9 mouse cellular contexts compared by ENCODE assay signal in the genomic region with DNA sequence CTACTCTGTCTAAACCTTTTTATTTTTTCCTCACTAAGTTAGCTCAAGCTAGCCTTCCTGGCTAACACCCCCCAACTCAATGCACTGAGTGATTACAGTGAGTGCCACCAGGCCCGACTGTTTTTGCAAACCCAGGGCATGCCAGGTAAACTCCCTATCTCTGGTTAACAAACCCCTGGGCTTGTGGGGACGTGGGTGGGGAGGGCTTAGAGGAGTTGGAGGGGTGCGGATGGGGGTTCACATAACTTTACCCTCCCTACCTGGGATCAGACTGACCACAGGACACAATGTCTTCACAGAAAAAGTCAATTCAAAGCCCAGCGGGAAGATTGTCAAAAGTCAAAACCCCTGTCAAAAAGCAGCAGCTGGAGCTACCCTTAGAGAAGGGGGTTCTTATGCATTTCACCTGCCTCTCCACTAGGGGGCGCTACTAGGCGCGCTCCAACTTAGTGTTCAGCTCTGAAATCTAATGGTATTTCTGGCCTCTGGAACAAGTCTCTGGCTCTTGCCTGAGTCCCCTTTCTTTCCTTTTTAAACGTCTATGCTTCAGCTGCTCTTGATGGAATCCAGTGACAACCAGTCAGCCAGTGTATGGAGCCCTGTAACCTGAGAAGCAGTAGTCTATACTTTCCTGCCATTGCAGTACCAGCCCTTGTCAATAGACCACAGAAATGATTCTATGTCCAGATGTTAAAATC. TPM values are rescaled to one million over a fixed set of nuclear protein-coding genes. Genes with fewer than 3 reads are reported as not detected.
DNase-seq lines count a peak whose midpoint lies in the region; ATAC-seq and TF ChIP-seq lines count a peak whose summit lies in the region.
"Had no signal": no experiment of that assay in that cellular context is flagged by ENCODE, and none has a peak within 500 bp of the region (broad histone marks: within the 10 kb centered on the region; RNA-seq: fewer than 3 reads in every experiment).

No protein-coding gene starts in this region.

- no peak for TF ChIP-seq POLR2A in CH12.LX (IDR thresholded peaks at IDR 0.05; ENCODE audit: low read depth, low read length)
- TF ChIP-seq POLR2A in brain, embryonic 14.5 days (IDR thresholded peaks at IDR 0.05; ENCODE audit: borderline replicate concordance, extremely low read depth, insufficient read depth, insufficient read length, poor library complexity, severe bottlenecking): no peak

- H3K4me3 ChIP-seq in CH12.LX (replicated peaks in 1 of 3; ENCODE audit: low read depth in 2 of 3, low read length in 2 of 3, poor library complexity in 1 of 3): no peak overlapping the region

- H3K9ac ChIP-seq in CH12.LX (ENCODE audit: insufficient read depth, low read depth): no peak overlapping the region

- H3K36me3 ChIP-seq in CH12.LX (replicated peaks in 1 of 2; ENCODE audit: control insufficient read depth in 1 of 2, insufficient read depth in 1 of 2, low read length in 1 of 2): peaks cover 15 to 28% of the 10 kb centered on the region in 2 experiments

- TF ChIP-seq RAD21 in CH12.LX (IDR thresholded peaks at IDR 0.05; ENCODE audit: low read depth, low read length): peak; percentile 40

- TF ChIP-seq EP300 in CH12.LX (IDR thresholded peaks at IDR 0.05; ENCODE audit: low read length): no peak

- H3K9me3 ChIP-seq in CH12.LX (replicated peaks; ENCODE audit: low read length): no peaks in the 10 kb centered on the region

- DNase-seq in frontal cortex, postnatal 10 days (ENCODE audit: low spot score in 2 of 2): no peak
- peak; percentile 50 for DNase-seq in CH12.LX (ENCODE audit: extremely low read depth)
- DNase-seq in brain, embryonic 14.5 days (ENCODE audit: low read depth): peak; percentile 55
- DNase-seq in gastrocnemius, postnatal 10 days: peak; percentile 78
- peak; percentile 68 for DNase-seq in kidney, postnatal 14 days
- DNase-seq in lung, postnatal 10 days: peak; percentile 77
- DNase-seq in spleen, postnatal 4 days (ENCODE audit: low spot score in 2 of 2): peak; percentile 40 to 83

- peak; percentile 70; the same call in 1 of the 2 replicates for ATAC-seq in frontal cortex, adult (ENCODE audit: low TSS enrichment)

- no peaks in the 10 kb centered on the region for H3K4me1 ChIP-seq in CH12.LX (ENCODE audit: control insufficient read depth in 1 of 2, insufficient read depth in 2 of 2)

- no peak overlapping the region for H3K27ac ChIP-seq in CH12.LX (ENCODE audit: insufficient read depth, low read depth)

- H3K79me2 ChIP-seq in CH12.LX (replicated peaks; ENCODE audit: control insufficient read depth, extremely low read depth, insufficient read depth, poor library complexity, severe bottlenecking): no peaks in the 10 kb centered on the region

- dilution Hi-C loops in CH12.LX (cut with MboI; ENCODE audit: extremely low pct_ligation_motif_present, extremely low pct_unique_long_range_greater_than_20kb, low sequenced_read_pairs): no loop called here

- in situ Hi-C loops in CH12.LX (cut with MboI; ENCODE audit: low pct_ligation_motif_present, low pct_unique_long_range_greater_than_20kb, low sequenced_read_pairs): no loop called here

- peak; percentile 80 to 95 for TF ChIP-seq CTCF in CH12.LX (conservative IDR thresholded peaks at IDR 0.05 in 1 of 2, IDR thresholded peaks at IDR 0.05 in 1 of 2; ENCODE audit: low read depth in 2 of 2, low read length in 2 of 2)
- peak; percentile 85; the same call in 1 of the 2 replicates for TF ChIP-seq CTCF in brain, embryonic 14.5 days (IDR thresholded peaks at IDR 0.05; ENCODE audit: borderline replicate concordance, extremely low read depth, insufficient read depth, insufficient read length)

- H3K4me2 ChIP-seq in CH12.LX (ENCODE audit: insufficient read depth, low read depth, poor library complexity, severe bottlenecking): no peak overlapping the region

- peaks cover 1% of the 10 kb centered on the region for H3K27me3 ChIP-seq in CH12.LX (replicated peaks)

TF ChIP-seq in CH12.LX, 34 proteins besides CTCF, POLR2A, EP300 and RAD21:
- TF ChIP-seq SMC3 (IDR thresholded peaks at IDR 0.05; ENCODE audit: low read depth, low read length) (peak; percentile 56), USF2 (conservative IDR thresholded peaks at IDR 0.05; ENCODE audit: low read depth, low read length) (no peak)

RNA-seq across cellular contexts. Expression of gene Dbr1, which starts 12.1 kb away (rescaled TPM):
- 33.9 and 44.0 TPM in 2 replicates for total RNA-seq in CH12.LX (2012; rRNA removed)
- total RNA-seq in CH12.LX (2014; rRNA removed): 57.5 and 64.7 TPM in 2 replicates
- 41.4 and 42.7 TPM in 2 replicates for polyA plus RNA-seq in CH12.LX (2012; ENCODE audit: insufficient read length, low read depth)
- 18.0 and 19.6 TPM in 2 replicates for polyA plus RNA-seq in brain, embryonic 14.5 days (2012; rRNA removed)
- total RNA-seq in gastrocnemius, postnatal 10 days (2021): 1 to 10 TPM; 5.6 to 7.1 TPM

RNA-seq across cellular contexts. Expression of gene Armc8, which starts 19.0 kb away (rescaled TPM):
- 9.3 and 11.0 TPM in 2 replicates for total RNA-seq in CH12.LX (2012; rRNA removed)
- total RNA-seq in CH12.LX (2014; rRNA removed): 16.9 and 17.0 TPM in 2 replicates
- polyA plus RNA-seq in CH12.LX (2012; ENCODE audit: insufficient read length, low read depth): 12.6 and 15.3 TPM in 2 replicates
- polyA plus RNA-seq in brain, embryonic 14.5 days (2012; rRNA removed): 54.8 and 57.7 TPM in 2 replicates
- total RNA-seq in gastrocnemius, postnatal 10 days (2021): 10 to 100 TPM; 27.3 to 28.7 TPM

RNA-seq across cellular contexts. Expression of gene A4gnt, which starts 24.6 kb away (rescaled TPM):
- total RNA-seq in CH12.LX (2012; rRNA removed): not detected in 2 replicates
- total RNA-seq in CH12.LX (2014; rRNA removed): not detected in 2 replicates
- polyA plus RNA-seq in CH12.LX (2012; ENCODE audit: insufficient read length, low read depth): not detected in 2 replicates
- not detected in 2 replicates for polyA plus RNA-seq in brain, embryonic 14.5 days (2012; rRNA removed)
- total RNA-seq in gastrocnemius, postnatal 10 days (2021): not detected
- polyA plus RNA-seq: liver, embryonic 16.5 days had no signal

RNA-seq across cellular contexts. Expression of gene Dzip1l, which starts 41.6 kb away (rescaled TPM):
- not detected in 2 replicates for total RNA-seq in CH12.LX (2012; rRNA removed)
- not detected in 2 replicates for total RNA-seq in CH12.LX (2014; rRNA removed)
- polyA plus RNA-seq in CH12.LX (2012; ENCODE audit: insufficient read length, low read depth): not detected in 2 replicates
- polyA plus RNA-seq in brain, embryonic 14.5 days (2012; rRNA removed): 5.2 and 8.2 TPM in 2 replicates
- 1 to 10 TPM; 3.5 to 4.7 TPM for total RNA-seq in gastrocnemius, postnatal 10 days (2021)

Comparison
In these comparisons a context has a peak if more than half of its experiments do, and no peak if none do; other contexts are left out.
1. DNase-seq: peak in CH12.LX (single experiment), brain, embryonic 14.5 days (single experiment), gastrocnemius, postnatal 10 days (single experiment), kidney, postnatal 14 days (single experiment), lung, postnatal 10 days (single experiment) and spleen, postnatal 4 days (2 of 2); none in frontal cortex, postnatal 10 days (0 of 2).
2. RNA of gene Dbr1, which starts 12.1 kb away (total RNA-seq): 33.9 to 64.7 TPM in CH12.LX; 5.6 to 7.1 TPM in gastrocnemius, postnatal 10 days; every median in the first group is over 4 times any median in the second.